ENCODE assay signal across 16 mouse cellular contexts in the genomic region with DNA sequence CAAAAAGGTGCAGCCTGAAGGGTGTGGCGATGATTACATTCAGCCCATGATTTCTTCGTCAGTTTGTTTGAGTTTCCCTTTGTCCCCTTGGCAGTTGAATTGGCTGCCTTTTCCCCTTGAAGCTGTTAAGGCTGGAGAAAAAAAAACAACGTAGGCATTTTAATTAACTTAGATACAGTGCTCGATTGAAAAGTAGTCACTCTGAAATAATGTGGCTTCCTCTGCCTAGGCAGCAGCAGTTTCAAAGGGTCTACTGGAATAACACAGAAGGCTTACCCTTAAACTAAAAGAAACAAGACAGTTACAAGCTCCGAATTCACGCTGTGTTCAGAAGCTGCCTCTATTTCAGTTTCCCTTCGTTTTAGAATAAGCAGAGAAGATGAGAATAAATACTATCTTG.
DNase-seq lines count a peak whose midpoint lies in the region; ATAC-seq and TF ChIP-seq lines count a peak whose summit lies in the region.
"Had no signal": no experiment of that assay in that cellular context is flagged by ENCODE, and none has a peak within 500 bp of the region (broad histone marks: within the 10 kb centered on the region; RNA-seq: fewer than 3 reads in every experiment).

No protein-coding gene starts in this region.

- no peak for ATAC-seq in forebrain, embryonic 15.5 days (replicated peaks)

- H3K4me1 ChIP-seq in forebrain, embryonic 15.5 days, result peaks cover 14% of the 10 kb centered on the region; the same call in 1 of the 2 replicates
- H3K4me1 ChIP-seq: embryonic facial prominence, embryonic 10.5 days had no signal

- H3K27me3 ChIP-seq in forebrain, embryonic 15.5 days, result no peaks in the 10 kb centered on the region

- no peak overlapping the region for H3K9ac ChIP-seq in forebrain, embryonic 15.5 days (replicated peaks)

- no peak for TF ChIP-seq CTCF in layer of hippocampus, adult 2 months (conservative IDR thresholded peaks at IDR 0.05)
- TF ChIP-seq CTCF in brain, embryonic 14.5 days (IDR thresholded peaks at IDR 0.05; ENCODE audit: borderline replicate concordance, extremely low read depth, insufficient read depth, insufficient read length), result no peak

- no peak for TF ChIP-seq POLR2A in brain, embryonic 14.5 days (IDR thresholded peaks at IDR 0.05; ENCODE audit: borderline replicate concordance, extremely low read depth, insufficient read depth, insufficient read length, poor library complexity, severe bottlenecking)

- H3K27ac ChIP-seq in layer of hippocampus, adult 2 months, result peak overlapping the region; percentile 51; the same call in 1 of the 2 replicates
- no peak overlapping the region for H3K27ac ChIP-seq in forebrain, embryonic 15.5 days (replicated peaks)
- H3K27ac ChIP-seq: embryonic facial prominence, embryonic 10.5 days; macrophage had no signal

- H3K4me3 ChIP-seq in layer of hippocampus, adult 2 months, result peak overlapping the region; percentile 33
- H3K4me3 ChIP-seq in forebrain, embryonic 15.5 days, result no peak overlapping the region
- H3K4me3 ChIP-seq: embryonic facial prominence, embryonic 10.5 days; erythroblast, embryonic 14.5 days had no signal

- no peak for DNase-seq in layer of hippocampus, adult 2 months (ENCODE audit: low spot score in 2 of 2)
- no peak for DNase-seq in layer of hippocampus, adult 18-20 months (ENCODE audit: low spot score in 2 of 2)
- peak; percentile 76 for DNase-seq in brain, embryonic 14.5 days (ENCODE audit: low read depth)
- DNase-seq in retina, embryonic 14.5 days (ENCODE audit: low spot score), result peak; percentile 21
- no peak for DNase-seq in thymus, postnatal 0 days (ENCODE audit: low spot score)
- no peak for DNase-seq in cerebellum, adult 8-10 months
- DNase-seq: adrenal gland, postnatal 10 days; heart, adult 18-20 months; kidney, adult 8-10 months; lung, adult 2 months; thymus, adult 2 months had no signal

- no peaks in the 10 kb centered on the region for H3K9me3 ChIP-seq in forebrain, embryonic 15.5 days
- H3K9me3 ChIP-seq: embryonic facial prominence, embryonic 10.5 days had no signal

- 6% methylated on average over 7 of the region's 7 CpGs for WGBS in forebrain, embryonic 15.5 days

- no peaks in the 10 kb centered on the region for H3K36me3 ChIP-seq in forebrain, embryonic 15.5 days
- H3K36me3 ChIP-seq: embryonic facial prominence, embryonic 10.5 days; G1E had no signal

- peak overlapping the region; percentile 28 for H3K4me2 ChIP-seq in forebrain, embryonic 15.5 days (replicated peaks)

Comparison
In these comparisons a context has a peak if more than half of its experiments do, and no peak if none do; other contexts are left out.
1. DNase-seq: peak in brain, embryonic 14.5 days (single experiment) and retina, embryonic 14.5 days (single experiment); none in layer of hippocampus, adult 2 months (0 of 2), layer of hippocampus, adult 18-20 months (0 of 2), thymus, postnatal 0 days (single experiment) and cerebellum, adult 8-10 months (single experiment).